Mouse (Mus musculus) common myeloid progenitor, adult 5-6 weeks (primary cell): ENCODE results near the gene Cd68. TPM values are rescaled to one million over a fixed set of nuclear protein-coding genes. Genes with fewer than 3 reads are reported as not detected.

Experiments used
- ATAC-seq: replicated peaks from 2 replicates; pipeline ENCODE4 v1.8.0; 2016; ENCODE audit warnings: low read depth, mild to moderate bottlenecking, moderate TSS enrichment, inconsistent platforms; ENCODE audit not compliant: poor library complexity, severe bottlenecking
- total RNA-seq: library from RNA; stranded (forward); fragments of 200-1000, 187-1606 nt; gene quantifications from 2 replicates; pipeline ENCODE4 v1.2.3, GENCODE M21; 2017

Gene Cd68
- total RNA-seq, 1 experiment from 2014 or later, result 29.0 TPM

DNA sequence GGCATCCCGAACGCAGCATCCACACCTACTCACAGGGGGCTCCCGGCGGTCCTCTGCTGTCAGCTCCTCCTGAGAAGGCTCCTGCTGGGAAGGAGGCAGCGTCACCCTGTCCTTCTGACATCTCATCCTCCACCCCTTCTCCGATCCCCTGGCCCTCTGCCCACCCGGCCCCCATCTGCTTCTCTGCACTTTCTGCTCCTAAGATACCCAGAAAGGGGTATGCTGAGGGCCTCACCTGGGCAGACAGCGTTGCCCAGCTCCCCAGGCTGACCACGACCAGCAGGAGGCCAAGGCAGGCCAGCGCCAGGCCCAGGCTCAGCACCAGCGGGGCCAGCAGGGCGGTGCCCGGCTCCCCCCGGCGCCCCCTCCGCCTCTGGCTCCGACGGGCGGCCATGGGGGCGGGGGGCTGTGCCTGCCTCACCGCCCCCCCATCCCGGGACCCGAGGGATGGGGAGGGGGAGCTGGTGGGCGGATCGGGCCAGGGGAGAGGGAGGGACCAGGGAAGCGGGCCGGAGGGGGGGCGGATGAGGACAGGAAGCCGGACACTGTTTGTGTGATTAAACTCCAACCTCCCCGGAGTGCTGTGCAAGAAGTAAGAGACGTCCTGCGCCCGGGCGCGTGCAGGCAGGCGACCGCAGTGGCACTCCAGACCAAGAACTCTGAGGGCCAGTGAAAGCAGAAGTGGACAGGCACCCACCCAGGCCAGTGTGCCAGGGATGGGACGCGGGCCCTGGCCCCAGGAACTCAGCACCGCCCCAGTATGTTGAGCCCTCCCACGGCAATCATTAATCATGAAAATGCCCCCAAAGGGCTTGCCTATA, 29.6 kb upstream of the Cd68 start, which contains the start of the genes Tnfsf12 and Tnfsfm13:
Tnfsf12 (minus strand) TSS at position 489 of the 821 bp plus-strand sequence.
Tnfsfm13 (minus strand) TSS at position 738 of the 821 bp plus-strand sequence.
- ATAC-seq, result peak; percentile 91

DNA sequence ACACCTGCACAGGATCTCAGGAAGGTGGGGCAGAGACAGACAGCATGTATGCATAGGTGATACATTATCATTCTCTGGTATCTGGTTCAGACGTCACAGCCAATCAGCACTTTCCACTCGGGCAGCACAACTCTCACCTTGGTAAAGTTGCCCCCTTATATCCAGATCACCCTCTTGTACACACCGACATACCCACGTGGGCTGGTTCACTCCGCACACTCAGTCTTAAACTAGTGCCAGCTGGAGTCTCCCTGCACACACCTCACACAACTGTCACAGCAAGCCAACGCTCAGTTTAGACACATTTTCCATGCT, 29.1 kb upstream of the Cd68 start:
- no peak for ATAC-seq

DNA sequence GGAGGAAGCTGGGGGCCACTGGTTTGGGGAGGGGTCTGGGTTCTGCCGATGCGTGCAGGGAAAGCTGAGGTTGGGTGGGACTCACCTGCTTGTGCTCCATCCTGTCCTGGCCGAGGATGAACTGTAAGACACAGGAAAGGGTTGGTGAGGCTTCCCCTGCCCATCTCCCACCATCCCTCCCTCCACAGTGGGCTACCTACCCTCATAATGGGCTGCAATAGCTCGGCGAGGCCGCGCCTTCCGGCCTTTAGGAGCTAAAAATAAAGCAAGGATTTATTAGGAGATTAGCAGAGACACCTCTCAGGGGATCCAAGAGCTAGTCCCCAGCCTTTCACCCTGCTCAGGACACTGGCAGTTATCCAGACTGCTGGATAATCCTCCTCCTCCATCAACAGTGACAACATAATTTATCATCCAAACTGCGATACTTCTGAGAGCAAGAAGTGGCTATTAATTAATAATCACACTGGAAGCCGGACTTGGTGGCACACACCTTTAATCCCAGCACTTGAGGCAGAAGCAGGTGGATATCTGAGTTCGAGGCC, 27.5 kb upstream of the Cd68 start:
- no peak for ATAC-seq

DNA sequence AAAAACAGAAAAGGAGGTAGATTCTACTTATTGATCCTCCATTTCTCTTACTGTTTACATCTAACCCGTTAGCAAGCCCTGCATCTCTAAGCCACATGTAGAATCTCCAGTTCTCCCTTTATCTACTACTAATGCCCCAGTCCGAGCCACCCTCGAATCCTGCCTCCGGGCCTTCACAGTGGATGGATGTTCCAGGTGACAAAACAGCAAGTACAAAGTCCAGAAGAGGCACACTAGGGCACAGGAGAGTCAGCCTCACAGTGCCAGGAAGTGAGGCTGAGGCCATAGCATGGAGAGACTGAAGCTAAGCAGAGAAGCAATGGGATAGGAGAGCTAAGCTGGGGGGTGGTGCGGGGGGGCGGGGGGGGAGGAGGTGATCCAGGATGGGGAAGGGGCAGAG, 26.9 kb upstream of the Cd68 start:
- no peak for ATAC-seq

GRCm38 (mm10) chr11:69692196-69692811, 26.4 kb upstream of the Cd68 start:
- no peak for ATAC-seq

GRCm38 (mm10) chr11:69689891-69690290, 23.9 kb upstream of the Cd68 start:
- ATAC-seq, result no peak

- ATAC-seq, result no peak
Measured at GRCm38 (mm10) chr11:69687061-69687460, 21.1 kb upstream of the Cd68 start.

DNA sequence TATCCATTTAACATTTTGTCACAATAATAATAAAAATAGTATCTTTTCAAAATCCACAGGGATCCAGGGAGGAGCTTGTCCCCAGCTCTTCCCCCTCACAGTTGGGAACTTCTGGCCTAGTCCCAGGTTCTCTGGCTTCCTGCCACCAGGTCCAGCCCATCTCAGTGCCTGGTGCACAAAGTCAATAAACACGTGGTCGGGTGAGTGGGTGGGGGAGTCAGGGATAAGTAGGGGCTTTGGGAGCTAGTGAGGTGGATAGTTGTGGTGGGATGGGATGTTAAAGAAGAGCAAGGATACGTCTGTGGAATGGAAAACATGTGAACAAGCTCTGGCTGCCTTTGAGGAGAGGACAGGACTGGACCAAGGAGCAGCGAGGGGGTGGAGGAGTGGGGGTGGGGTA, 20.4 kb upstream of the Cd68 start:
- no peak for ATAC-seq

- ATAC-seq, result peak; percentile 13; the same call in 1 of the 2 replicates
Measured at GRCm38 (mm10) chr11:69685526-69686148, 19.7 kb upstream of the Cd68 start, which contains the start of gene Tnfsf13. Gene Tnfsf13 (minus strand): TSS chr11:69685784.

DNA sequence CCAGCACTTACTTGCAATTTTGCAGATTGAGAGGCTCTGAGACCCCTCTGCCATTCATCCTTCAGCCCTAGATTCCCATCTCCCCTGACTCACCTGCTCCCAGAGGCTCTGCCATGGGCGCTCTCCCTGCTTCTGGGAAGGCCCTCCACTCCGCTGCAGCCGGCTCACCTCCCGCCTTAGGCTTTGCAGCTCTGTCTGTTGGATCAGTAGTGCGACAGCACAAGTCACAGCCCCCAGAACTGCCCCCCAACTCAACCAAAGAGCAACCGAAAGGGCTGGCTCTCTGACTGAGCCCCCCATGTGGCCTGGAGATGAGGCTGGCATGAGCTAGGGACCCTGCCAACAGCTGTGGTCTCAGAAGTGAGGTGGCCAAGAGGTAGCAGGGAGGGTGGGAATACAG, 19.0 kb upstream of the Cd68 start:
- ATAC-seq, result no peak

DNA sequence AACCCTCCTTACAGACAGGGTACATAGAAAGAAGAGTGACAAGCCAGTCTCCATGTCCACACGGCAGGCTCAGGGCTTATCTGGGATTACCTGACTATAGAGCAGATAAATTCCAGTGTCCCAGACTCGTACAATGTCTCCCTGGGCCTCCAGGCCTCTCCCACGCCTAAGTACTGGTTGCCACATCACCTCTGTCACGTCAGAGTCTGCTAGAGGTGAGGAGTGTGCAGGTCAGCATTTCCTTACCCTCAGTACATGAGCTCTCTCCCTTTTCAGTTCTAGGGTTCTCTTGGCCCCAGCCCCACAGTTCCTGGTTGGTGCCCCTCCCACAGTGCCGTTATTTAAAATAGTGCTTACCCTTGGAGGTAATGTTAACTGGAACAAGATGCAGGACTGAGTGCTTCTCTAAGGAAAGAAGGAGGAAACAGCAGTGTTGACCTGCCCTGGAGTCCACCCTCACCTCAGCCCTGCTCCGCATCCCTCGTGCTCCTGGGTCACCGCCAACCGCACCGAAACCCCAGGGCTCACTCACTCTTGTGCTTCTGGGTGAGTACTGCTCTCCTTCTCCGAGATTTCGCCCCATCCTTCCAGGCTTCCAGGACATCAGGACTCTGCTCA, 18.3 kb upstream of the Cd68 start:
- no peak for ATAC-seq

DNA sequence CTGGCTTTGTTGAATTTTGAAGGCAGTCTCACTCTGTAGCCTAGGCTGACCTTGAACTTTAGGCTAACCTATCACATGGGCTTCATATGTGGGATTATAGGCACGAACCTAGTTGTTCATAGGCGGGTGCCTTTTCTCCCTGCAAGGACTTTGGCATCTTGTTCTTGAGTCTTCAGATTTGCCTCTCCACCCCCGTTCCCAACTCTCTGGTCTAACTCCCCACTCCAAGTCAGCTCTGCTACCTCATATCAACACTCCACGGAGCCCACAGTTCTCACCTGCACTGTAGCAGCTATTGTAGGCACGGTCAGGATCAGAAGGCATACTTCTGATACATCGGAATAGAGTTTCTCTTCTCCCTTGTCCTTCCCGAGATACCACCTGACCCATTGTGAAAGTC, 17.6 kb upstream of the Cd68 start:
- no peak for ATAC-seq

DNA sequence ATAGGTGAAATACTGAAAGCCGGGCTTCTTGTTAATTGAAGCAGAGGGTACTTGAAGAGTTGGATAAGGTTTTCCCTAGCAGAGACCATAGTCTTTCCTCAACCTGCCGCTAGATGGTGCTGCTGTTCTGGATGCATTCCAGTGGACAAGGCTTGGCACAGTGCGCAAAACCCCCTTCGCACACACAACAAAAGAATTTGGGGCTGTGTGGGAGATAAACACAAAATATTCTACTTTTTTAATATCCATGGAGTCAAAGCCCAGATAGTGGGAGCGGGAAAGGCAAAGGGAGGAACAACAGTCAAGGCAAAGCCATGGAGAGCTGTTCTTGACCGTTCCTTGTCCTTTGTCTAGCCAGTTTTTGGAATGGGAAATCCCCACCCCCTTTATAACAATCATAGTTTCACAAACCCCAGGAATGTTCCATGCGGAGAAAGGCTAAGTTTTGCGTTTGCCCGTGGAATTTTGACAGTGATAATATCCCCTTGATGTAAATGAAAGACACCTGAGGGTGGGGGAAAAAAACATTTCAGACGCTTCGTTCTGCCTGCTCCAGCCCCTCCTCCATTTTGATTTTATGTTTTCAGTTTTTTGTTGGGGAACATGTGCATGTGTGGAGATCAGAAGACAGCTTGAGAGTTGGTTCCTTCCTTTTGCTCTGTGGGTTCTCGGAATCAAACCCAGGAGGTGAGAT, 17.0 kb upstream of the Cd68 start:
- ATAC-seq, result peak; percentile 60

DNA sequence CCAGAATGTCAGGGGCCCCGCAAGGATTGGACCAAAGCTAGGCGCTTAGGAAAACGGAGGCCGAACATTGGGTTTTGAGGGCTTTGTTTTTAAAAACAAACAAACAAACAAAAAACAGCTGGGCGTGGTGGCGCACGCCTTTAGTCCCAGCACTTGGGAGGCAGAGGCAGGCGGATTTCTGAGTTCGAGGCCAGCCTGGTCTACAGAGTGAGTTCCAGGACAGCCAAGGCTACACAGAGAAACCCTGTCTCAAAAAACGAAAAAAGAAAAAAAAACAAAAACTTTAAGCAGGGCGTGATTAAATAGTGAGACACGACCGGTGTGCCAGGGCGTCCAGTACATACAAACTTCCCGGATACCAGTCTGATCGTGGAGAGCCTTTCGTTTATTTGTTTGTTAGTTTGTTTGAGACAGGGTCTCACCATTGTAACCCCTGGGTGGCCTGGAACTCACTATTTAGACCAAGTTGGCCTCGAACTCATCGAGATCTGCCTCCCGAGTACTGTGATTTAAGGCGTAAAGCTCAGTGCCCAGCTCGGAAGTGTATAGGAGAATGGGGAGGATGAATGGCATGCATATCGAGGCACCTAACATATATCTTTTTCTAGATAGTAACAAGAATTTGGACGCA, 16.4 kb upstream of the Cd68 start:
- no peak for ATAC-seq

DNA sequence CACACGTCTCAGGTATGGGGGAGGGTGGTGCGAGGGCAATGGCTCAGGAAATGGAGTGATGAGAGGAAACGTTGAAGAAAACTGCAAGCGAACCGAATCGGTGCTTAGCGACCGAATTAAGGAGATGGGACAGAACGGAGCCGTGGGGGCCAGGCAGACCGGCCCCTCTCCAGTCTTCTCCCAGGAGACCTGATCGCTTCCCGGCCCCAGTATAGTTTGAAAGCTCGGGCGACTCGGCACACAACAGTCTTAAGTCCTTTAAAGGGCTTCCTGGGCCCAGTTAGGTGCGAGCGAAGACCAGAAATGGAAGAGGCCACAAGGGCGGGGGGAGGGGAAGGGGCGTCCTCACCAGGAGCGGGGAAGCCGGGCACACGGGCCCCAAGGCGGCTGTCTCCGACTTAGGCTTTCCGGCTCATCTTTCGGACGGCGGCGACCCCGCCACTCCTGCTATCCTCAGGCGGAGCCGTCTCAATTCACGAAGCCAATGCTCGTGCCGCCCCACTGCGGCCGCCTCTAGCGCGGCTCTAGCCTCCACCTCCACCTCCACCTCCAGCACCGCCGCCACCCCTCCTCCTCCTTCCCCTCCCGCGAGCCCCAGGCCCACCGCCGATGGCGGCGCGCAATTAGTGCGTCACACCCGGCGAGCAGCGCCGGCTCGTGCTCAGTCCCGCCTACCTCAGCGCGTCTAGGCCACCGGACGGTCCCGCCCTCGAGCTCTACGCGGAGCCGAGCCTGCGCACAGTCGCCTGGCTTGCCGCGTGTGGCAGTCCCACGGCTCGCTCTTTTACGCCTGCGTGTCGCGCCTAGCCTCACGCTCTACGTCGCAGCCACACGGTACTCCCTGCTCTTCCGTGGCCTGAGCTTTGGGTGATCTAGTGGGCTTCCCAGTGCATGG, 15.6 kb upstream of the Cd68 start, which contains the start of gene Senp3:
Senp3 (minus strand) TSS at position 771 of the 895 bp plus-strand sequence.
- ATAC-seq, result peak; percentile 88

GRCm38 (mm10) chr11:69680136-69680855, 14.3 kb upstream of the Cd68 start:
- no peak for ATAC-seq

- ATAC-seq, result no peak
Measured at GRCm38 (mm10) chr11:69679144-69679543, 13.2 kb upstream of the Cd68 start.
